Mouse (Mus musculus): ENCODE data around the gene Cfap74.
"Not testable (repeated sequence)": the region's sequence is repeated elsewhere in the genome, so short reads cannot be mapped to it uniquely, and the experiment has no call there.

Cfap74 gene

DNA sequence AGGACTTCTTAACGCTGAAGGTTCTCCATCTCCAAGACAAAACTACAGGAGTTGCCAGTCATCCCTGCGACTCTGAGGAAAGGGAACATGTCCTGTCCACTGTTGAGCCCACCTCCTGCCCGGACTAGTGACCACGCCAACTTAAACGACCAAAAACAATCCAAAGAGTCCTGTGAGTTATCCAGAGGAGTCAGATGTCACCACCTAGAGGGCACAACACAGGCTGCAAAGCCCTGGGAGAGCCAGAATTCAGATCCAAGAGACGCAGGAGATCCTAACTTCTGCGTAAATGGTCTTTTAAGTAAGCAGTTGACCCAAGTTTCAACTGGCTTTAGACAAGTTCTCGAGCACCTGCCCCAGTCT, 314 bp upstream of the Cfap74 start:
- in situ Hi-C loops (cut with MboI): no loop called here

DNA sequence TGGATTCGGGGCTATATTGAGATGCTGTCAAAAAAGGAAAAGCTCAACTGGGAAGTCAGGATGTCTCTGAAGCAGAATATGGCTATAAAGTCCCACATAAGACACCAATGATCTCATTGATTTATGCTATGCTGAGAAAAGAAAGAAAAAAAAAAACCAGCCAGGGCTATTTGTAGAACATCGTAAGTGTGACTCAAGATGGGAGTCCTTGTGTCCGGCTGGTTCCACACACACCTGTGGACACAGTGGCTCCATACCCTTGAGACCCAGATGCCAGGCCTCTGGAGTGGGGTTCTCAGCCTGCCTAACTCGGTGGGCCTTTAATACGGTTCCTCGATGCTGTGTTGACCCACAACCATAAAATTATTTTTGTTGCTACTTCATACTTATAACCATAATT, 3.1 kb downstream of the Cfap74 start:
- in situ Hi-C loops (cut with MboI): no loop called here

DNA sequence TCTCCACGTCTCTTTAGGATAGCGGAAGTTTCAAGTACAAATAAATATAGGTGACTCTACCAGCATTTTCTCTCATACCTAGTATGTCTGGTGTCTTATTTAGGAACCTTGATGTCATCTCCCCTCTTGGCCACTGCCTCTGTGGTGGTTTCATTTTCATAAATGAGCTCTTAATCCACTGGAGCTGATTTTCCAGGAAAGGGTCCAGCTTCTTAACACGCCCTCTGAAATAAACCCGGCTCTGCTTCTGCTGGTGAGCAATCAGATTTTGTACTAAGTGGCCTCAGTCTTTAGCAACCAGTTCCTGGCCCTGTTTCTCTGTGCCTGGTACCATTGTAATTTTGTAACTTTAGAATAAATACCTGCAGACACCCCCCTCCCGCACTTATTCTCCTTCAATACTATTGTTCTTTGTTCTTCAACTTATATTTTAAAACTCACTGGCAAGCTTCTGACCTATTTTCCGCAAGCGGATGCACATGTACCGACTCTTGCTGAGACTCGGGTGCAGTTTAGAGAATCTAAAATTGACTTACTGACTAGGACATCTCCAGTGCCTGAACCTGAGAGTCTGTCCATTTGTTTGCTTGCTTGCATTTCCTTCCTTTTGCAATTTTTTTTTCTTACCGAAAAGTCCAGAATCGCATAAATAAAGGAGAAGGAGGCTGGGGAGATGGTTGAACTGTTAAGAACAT, 4.8 kb downstream of the Cfap74 start:
- in situ Hi-C loops (cut with MboI): no loop called here

DNA sequence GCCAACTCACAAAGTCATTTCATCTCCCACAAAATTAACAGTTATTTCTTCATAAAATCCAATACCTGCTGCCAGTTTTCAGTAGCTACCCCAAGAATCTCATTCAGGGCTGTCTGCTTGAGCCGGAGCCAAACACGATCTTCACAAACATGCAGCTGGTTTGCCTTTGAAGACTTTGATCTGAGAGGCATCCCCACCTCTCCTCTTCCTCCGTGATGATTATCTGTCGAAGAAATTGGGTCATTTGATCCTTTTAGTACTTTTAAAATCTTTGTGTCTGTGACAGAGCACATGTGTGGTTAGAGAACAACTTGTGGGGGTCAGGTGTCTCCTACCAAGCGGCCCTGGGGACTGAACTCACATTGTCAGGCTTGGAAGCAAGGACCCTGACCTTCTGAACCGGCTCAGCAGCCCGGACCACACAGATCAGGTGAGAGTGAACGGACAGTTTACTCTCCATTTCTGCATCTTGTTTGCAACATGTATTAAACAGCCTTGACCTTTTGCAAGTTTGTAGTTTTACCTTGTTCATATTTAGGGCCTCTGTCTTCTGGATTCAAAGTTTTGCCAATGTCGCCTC, 5.8 kb downstream of the Cfap74 start:
- in situ Hi-C loops (cut with MboI): no loop called here

DNA sequence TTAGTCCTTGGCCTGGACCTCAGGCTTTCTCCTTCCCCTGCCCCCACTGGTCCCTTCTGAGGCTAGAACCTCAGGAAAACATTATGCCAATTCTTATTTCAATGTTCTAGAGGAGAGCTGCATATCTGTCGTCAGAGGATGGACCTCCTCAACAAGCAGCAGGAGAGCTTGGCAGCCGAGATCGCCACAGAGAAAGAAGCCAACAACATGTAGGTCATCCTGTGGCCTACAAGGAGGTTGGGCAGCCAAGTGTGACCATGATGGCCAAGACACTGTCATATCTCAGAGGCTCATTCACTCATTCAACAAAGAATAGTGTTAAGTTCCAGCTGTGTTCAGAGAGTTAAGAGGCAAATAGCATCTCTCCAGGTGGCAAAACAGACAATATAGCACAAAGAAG, 11.1 kb downstream of the Cfap74 start:
- in situ Hi-C loops (cut with MboI): no loop called here

DNA sequence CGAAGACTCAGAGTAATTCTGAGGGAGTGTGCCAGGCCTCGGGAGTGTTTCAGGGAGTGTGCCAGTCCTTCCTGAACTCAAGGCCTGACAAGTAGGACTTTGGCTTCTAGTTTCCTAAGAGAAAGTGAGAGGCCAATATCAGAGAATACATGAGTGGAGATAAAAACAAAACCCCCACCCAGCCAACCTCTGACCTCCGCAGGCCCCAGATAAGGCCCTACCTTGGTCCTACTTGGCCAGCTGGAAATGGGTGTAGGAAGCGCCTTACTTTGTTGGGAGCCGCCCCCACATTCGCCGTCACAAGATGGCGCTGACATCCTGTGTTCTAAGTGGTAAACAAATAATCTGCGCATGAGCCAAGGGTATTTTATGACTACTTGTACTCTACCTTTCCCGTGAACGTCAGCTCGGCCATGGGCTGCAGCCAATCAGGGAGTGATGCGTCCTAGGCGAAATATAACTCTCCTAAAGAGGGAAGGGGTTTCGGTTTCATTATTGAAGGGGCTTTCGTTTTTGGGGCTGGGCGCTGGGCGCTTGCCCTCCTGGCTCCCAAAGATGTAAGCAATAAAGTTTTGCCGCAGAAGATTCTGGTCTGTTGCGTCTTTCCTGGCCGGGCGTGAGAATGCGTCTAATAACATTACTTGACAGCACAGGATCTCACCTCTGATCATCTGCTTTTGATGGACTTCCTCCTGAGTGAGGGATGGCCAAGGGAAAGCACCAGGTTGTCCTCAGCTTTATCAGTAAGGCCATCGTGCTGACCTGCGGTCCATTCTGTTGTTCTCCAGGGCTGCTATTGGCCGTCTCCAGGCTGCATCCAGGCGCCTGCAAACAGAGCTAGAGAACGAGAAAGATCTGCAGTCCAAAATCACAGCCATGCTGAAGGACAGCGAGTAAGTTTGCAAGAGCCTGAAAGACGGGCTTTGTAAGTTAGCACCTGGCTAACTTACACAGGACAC, 12.7 kb downstream of the Cfap74 start:
- in situ Hi-C loops (cut with MboI): not testable (repeated sequence)

DNA sequence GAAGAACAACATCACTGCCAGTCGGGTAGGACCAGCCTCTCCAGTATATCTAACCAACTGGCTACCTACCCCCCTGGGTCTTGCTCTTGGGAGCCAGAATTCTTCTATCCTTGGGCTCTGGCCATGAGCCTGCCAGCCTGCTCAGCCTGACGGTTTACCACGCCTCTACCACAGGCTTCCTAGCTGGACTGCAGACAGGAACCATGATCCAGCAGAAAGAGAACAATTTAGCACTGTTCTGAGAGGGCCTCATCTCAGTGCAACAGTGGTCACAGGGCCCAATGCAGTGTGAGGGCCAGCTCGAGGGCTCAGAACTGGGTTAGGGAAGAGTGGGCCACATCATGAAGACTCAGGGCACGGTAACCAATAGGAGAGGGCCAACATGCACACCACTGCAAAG, 15.0 kb downstream of the Cfap74 start:
- in situ Hi-C loops (cut with MboI): no loop called here

DNA sequence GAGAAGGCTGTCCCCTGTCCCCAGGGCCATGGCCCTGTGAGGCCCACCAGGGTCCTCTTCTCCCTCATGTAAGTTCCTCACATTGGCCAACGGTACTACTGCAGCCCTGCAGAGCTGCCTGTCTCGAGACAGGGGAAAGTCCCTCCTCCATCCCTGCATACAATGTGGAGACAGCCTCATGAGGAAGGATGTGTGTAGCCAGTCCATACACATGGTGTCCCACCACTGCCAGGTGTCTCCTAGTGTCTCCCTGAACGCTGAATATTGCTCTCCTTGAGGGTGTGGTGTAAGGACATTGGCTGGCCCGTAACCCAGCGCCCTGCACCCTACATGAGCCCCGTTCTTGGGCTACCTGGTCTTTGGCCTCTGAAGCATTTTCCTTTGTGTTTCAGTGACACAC, 17.3 kb downstream of the Cfap74 start:
- in situ Hi-C loops (cut with MboI): no loop called here

DNA sequence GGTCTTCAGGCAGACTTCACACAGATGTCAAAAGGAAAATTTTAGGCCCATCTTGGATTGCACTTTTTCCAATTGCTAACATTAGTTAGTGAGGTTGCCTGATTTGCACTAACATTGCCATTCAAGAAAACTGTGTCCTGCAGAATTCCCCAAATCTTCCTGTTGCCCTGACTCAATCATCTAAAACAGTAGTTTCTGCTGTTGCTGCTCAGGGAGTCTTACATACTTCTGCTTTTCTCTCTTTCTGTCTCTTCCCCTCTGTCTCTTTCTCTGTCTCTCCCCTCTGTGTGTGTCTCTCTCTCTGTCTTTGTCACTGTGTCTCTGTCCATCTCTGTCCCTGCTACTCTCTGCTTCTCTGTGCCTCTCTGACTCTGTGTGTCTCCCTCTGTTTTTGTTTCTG, 19.5 kb downstream of the Cfap74 start:
- in situ Hi-C loops (cut with MboI): no loop called here

DNA sequence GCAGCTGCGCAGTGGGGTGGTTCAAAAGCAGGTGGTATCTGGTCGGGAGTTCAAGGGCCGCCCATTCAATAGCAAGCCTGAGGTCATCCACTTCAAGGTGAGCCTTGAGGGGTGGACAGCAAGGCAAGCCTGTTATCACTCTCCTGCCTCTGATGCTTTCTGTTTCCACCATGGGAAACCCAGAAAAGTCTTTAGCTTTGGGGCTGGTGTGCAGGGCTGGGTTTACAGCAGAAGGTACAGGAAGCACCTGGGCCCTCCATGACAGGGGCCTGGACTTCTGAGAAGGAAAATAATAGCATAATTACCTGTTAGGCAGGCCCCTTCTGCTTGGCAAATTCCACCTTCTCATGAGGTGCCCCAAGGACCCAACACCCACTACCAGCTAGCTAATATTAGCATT, 20.2 kb downstream of the Cfap74 start:
- in situ Hi-C loops (cut with MboI): no loop called here

DNA sequence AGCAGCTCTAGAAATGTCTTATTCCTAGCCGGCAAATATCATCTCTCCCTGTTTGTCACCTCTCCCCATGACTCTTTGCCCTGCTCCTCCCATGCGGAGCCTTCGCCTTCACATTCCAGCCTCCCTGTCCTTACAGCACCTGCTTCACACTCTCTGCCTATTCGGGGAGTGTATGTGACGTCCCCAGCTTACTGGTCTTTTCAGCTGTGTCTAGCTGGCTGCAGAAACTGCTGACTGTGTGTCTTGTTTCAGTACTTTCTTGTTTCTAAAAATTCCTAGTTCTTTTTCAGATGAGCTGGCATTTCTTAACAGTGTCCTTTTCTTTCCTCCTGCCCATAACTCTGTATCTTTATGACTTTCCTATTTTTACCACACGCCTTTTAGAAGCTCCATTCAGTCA, 23.4 kb downstream of the Cfap74 start:
- in situ Hi-C loops (cut with MboI): no loop called here

DNA sequence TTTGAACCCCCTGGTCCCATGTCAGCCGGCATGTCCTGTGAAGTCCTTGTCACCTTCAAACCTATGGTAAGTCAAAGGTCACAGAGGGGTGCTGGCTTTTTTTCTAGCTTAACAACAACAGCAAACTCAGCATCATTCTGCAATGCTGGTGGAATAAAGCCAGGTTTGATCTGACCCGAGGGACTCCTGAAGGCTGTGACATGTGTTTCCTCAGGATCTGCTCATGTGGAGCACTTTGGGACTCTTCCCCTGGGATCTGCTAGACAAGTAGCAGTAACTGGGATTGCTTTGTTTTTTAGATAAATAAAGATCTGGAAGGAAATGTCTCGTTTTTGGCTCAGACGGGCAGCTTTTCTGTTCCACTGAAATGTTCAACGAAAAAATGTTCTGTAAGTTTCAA, 25.0 kb downstream of the Cfap74 start:
- in situ Hi-C loops (cut with MboI): no loop called here

DNA sequence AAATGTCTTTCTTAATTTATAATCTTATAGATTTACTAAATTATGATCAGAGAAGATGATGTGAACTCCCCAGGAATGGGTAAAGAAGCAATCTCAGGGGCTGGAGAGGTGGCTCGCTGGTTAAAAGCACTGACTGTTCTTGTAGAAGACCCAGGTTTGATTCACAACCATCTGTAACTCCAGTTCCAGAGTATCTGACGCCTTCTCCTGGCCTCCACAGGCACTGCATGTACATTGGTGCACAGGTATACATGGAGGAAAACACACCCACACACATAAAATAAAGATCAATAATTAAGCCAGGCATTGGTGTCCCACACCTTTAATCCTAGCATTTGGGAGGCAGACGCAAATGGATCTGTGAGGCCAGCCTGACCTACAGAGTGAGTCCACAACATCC, 33.8 kb downstream of the Cfap74 start:
- in situ Hi-C loops (cut with MboI): no loop called here

DNA sequence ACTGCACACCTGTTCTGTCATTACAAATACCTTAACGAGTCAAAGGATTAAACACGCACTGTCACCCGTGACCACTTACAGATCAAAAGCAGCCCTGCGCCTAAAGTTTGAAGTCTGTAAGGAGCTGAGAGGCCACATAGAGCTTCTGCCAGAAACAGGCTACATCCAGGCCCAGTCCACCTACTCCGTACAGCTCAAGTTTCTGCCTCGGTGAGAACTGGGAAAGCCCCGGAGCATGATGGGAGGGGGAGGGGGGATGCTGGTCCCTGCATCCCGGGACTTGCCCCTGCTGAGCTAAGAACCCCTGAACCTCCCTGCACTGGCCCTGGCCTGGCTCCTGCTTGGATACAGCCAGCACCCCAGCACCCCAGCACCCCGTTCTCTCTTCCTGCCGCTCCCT, 42.6 kb downstream of the Cfap74 start:
- in situ Hi-C loops (cut with MboI): no loop called here

DNA sequence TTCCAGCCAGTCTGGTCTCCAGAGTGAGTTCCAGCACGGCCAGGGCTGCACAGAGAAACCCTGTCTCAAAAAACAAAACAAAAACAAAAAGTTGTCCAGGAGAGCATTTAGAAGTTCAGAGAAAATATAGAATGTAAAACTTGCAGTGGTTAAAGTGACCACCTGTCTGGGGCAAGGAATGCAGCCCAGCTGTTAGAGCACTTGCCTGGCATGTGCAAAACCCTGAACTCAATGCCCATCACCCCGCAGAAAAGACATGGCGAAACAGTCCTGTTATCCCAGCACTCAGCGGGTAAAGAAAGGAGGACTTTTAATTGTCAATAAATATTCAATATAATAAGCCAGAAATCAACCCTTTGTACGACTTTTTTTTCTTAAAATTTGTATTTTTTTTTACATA, 49.6 kb downstream of the Cfap74 start:
- in situ Hi-C loops (cut with MboI): no loop called here

DNA sequence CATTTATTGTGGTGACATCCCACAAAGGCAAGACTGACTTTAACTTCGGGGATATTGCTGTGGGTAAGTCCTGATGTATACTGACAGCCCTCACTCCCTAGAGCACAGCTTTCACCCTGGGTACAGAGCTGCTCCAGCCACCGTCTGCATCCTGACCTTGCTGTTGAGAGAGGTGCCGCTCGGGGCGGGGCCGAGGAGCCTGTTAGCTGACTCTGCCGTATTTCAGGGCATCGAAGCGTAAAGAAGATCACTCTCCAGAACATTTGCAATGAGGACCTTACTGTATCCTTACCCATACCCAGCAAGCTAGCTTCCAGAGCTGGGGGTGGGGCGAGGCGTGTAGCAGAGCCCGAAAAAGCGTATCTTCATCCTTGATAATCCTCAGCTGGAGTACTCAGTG, 54.1 kb downstream of the Cfap74 start:
- in situ Hi-C loops (cut with MboI): no loop called here

DNA sequence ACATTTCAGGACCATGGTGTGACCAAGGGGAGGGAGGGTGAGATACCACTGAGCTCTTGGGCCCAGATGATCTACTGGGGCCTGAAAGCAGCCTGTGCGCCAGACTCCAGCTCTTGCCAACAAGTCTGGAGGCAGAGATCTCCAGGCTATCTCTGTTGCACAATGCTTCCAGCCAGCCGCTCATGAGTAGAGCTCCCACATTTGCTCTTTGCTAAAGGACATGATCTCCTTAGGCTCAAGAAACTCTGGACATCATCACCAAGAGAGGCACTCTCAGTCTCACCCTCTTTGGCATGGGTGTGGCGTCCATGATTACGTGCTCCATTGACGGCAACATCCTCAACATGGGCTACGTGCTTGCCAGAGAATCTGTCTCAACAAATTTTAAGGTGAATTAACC, 54.6 kb downstream of the Cfap74 start:
- in situ Hi-C loops (cut with MboI): no loop called here

DNA sequence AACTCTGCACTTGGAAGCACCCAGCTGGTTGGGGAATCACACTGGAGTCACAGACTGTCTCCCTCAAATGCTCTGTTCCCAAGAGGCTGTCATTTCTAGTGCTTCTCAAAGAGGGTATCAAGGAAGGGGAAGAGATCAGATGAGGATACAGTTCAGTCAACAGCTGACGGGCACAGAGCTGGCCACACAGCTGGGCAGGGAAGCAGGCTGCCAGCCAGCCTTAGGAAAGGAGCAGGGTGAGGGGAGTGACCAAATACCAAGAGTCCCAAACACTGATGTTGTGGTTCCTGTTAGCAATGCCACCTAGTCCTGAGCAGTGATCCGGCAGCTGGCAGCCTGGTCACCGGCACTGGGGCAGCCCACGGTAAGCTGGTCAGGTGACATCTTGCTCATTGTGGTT, 55.1 kb downstream of the Cfap74 start:
- in situ Hi-C loops (cut with MboI): no loop called here

DNA sequence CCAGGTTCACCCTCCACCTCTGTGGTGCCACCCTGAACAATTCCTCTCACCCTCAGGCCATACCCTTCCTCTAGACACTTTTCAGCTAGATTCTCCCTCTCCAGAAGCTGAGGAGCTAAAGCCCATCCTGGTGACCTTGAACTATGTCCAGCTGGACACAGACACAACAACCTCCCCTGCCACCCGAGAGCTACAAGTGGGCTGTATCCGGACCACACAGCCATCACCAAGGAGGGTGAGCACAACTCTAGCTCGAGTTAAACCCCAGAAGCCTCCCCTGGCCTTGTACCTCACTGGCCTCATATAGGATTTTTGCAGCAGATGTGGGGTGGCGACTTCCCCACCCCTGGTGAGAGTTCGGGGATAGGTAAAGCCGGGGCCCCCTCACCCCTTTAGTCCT, 56.6 kb downstream of the Cfap74 start:
- in situ Hi-C loops (cut with MboI): no loop called here

DNA sequence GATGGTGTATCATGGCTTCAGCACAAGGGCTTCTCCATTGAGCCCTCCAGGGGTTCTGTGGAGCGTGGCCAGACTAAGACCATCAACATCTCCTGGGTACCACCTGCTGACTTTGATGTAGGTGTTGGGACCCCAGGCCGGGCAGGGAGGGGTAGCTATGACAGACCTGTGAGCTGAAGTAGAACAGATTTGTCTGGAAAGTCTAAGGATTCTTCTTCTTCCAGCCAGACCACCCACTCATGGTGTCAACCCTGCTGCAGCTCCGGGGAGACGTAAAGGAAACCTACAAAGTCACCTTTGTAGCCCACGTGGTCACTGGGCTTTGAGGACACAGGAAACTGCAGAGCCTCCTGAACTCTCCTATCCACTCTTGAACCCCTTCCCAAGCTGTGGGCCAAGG, 57.1 kb downstream of the Cfap74 start:
- in situ Hi-C loops (cut with MboI): no loop called here

DNA sequence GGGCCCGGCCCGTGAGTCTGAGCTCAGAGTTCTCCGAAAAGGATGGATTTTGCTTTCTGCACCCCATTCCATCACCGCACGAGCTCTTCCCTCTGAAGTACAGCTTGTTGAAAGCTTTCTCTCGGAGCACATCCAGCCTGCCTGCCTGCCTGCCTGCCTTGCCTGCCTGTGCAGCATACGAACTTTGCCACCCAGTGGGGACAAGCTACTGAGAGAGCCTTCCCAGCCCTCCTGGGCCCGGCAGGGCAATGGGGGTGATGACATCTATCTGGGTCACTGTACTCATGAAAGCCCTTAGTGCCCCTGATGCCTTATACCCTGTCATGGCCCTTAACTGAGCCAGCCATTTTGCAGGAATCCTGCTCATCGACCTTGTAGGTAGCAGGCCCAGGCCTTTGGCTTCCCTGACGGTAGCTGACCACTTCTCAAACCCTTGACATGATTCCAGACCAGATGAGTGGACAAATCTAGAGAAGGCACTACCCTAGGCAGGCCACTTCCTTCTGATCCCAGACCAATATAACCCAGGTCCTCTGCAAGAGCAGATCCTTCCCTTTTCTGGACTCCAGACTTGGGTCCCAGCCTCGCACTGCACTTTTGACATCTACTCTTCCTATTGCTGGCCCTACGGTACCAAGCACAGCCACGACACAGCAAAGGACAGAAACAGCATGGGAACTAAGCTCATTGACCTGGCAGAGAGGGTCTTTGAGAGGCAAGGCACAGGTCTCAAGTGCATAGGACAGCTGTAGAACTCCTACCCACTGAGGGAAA, 58.4 kb downstream of the Cfap74 start:
- in situ Hi-C loops (cut with MboI): no loop called here

DNA sequence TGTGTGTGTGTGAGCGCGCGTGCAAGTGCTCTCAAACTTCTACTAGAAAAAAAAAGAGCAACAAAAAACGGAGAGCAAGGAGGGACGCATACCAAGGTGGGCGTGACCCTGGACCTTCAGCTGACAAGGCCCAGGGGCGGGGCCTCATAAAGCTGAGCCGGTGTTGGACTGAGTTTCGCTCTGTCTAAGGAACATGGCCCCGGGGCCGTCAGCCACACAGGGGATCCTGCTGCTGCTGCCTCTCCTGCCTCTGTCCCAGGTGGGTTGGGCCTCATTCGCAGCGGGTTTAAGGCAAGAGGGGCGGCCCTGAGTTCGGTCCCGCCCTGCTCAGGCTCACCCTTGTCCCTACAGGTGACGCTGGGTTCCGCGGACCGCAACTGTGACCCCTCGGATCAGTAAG, 60.0 kb downstream of the Cfap74 start, which contains the start of gene Tmem52:
Tmem52 (plus strand) TSS at position 163 of the 400 bp plus-strand sequence.
- in situ Hi-C loops (cut with MboI): no loop called here

Measured in mature B cell (primary cell).